Mouse (Mus musculus) lung, postnatal 0 days (tissue): ENCODE data around the gene Zfp385b. TPM values are rescaled to one million over a fixed set of nuclear protein-coding genes. Genes with fewer than 3 reads are reported as not detected.

Source experiments
- ATAC-seq: fragments of 200-750 bp; cut with Nextera tagmentation; 2 replicates; pipeline ENCODE4 v1.8.0; 2017; ENCODE audit warnings: moderate library complexity
- DNase-seq: peaks from one replicate; pipeline ENCODE4 v3.0.0-alpha.2; 2016; ENCODE audit warnings: low spot score
- H3K27ac ChIP-seq: fragments of 300-500 bp; sonication (generic); 2 replicates; pipeline ENCODE4 v1.5.1; 2014; ENCODE audit warnings: antibody characterized with exemption, mild to moderate bottlenecking, low read length, mixed read lengths
- H3K27me3 ChIP-seq: fragments of 300-500 bp; sonication (generic); replicated peaks from 2 replicates; pipeline ENCODE4 v1.6.1; 2014; ENCODE audit warnings: low read length, mixed read lengths; ENCODE audit not compliant: insufficient read depth
- H3K36me3 ChIP-seq: fragments of 300-500 bp; sonication (generic); 2 replicates; pipeline ENCODE4 v1.6.1; 2014; ENCODE audit warnings: low read length, mixed read lengths; ENCODE audit not compliant: insufficient read depth
- H3K4me1 ChIP-seq: fragments of 300-500 bp; sonication (generic); 2 replicates; pipeline ENCODE4 v1.6.1; 2014; ENCODE audit warnings: antibody characterized with exemption, low read depth, low read length, mixed read lengths; ENCODE audit not compliant: insufficient read depth
- H3K4me2 ChIP-seq: fragments of 300-500 bp; sonication (generic); replicated peaks from 2 replicates; pipeline ENCODE4 v1.6.1; 2014; ENCODE audit warnings: low read depth, mild to moderate bottlenecking, low read length, moderate library complexity, mixed read lengths
- H3K4me3 ChIP-seq: fragments of 300-500 bp; sonication (generic); 2 replicates; pipeline ENCODE4 v1.5.1; 2014; ENCODE audit warnings: low read depth, low read length
- H3K9ac ChIP-seq: fragments of 300-500 bp; sonication (generic); replicated peaks from 2 replicates; pipeline ENCODE4 v1.6.1; 2014; ENCODE audit warnings: low read depth, mild to moderate bottlenecking
- H3K9me3 ChIP-seq: fragments of 300-500 bp; sonication (generic); 2 replicates; pipeline ENCODE4 v1.6.1; 2016; ENCODE audit warnings: low read length, mixed read lengths
- CTCF ChIP-seq: IDR thresholded peaks from 2 replicates; pipeline ENCODE4 v1.5.1; 2016; ENCODE audit warnings: antibody characterized with exemption, mild to moderate bottlenecking
- EP300 ChIP-seq: IDR thresholded peaks from 2 replicates; pipeline ENCODE4 v1.6.1; 2016; ENCODE audit warnings: antibody characterized with exemption, mild to moderate bottlenecking, control low read depth
- WGBS: fragments of 180-500 bp; shearing (Covaris S2); extraction: QIAGEN DNeasy Blood & Tissue Kit; methylation state at CpG from one replicate; pipeline ENCODE4 v1.1.7; 2014; 5-methylcytosine and 5-hydroxymethylcytosine counted together
- polyA plus RNA-seq: library from polyadenylated mRNA; unstranded; fragments of >200 nt; fragmentation: Nextera tagmentation; extraction: Ambion mirVana; gene quantifications from 2 replicates; pipeline ENCODE4 v1.2.1, GENCODE M21; 2015

Zfp385b gene
- polyA plus RNA-seq, 1 experiment from 2014 or later, result 13.9 TPM

DNA sequence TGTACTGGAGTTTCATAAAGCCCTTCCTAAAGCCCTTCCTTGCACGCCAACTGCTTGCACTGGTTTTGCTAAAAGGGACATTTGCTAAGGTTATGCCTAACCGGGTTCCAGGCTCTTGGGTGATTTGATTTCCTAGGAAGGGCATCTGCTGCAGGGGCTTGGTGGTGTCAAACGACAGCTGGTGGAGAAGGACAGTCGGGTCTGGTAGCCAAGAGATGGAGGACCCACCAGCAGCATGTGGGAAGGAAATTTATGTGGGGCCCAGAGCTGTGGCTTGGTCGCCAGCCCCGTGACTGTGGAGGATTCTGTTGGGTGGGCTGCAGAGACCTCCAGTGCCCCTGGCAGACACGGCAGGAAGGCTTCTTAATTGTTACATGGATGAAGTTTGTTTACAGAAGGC is 348.7 kb downstream of the Zfp385b start:
- ATAC-seq, result no peak
- no peak for DNase-seq
- no peaks in the 10 kb centered on the region for H3K36me3 ChIP-seq
- H3K4me2 ChIP-seq, result no peak overlapping the region
- no peaks in the 10 kb centered on the region for H3K4me1 ChIP-seq
- no peaks in the 10 kb centered on the region for H3K9me3 ChIP-seq
- no peak overlapping the region for H3K4me3 ChIP-seq
- 55% methylated on average over 7 of the region's 7 CpGs for WGBS
- TF ChIP-seq EP300 (no peak), CTCF (no peak)
- H3K9ac ChIP-seq, result no peak overlapping the region
- H3K27me3 ChIP-seq, result no peaks in the 10 kb centered on the region
- no peak overlapping the region for H3K27ac ChIP-seq

- no peaks in the 10 kb centered on the region for H3K9me3 ChIP-seq
- no peak overlapping the region for H3K9ac ChIP-seq
- WGBS, result 51% methylated on average over 10 of the region's 10 CpGs
- H3K27ac ChIP-seq, result no peak overlapping the region
- H3K4me3 ChIP-seq, result no peak overlapping the region
- DNase-seq (no peak), ATAC-seq (no peak)
- no peaks in the 10 kb centered on the region for H3K27me3 ChIP-seq
- H3K36me3 ChIP-seq, result no peaks in the 10 kb centered on the region
- TF ChIP-seq CTCF, result no peak
- TF ChIP-seq EP300, result no peak
- no peak overlapping the region for H3K4me2 ChIP-seq
- no peaks in the 10 kb centered on the region for H3K4me1 ChIP-seq
Measured at GRCm38 (mm10) chr2:77461413-77461812, 358.0 kb downstream of the Zfp385b start.

DNA sequence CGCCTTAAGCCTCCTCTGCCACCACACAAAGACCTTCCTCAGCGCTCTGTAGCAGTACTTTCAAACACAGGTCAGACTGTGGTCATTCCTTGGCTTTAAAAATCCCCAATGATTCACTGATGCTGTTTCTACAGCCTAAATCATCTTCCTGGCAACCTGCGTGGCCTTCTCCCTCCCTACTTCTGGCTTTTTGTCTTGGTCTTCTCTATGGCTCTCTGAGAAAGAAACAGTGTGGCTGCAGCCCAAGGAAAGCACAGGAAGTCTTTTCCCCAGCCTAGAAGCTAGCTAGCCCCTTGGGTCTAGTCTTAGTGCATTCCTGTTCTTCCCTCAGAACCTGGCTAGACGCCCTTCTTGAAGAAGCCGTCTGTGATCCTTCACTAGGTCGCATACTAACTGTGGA is 359.4 kb downstream of the Zfp385b start:
- 64% methylated on average over 6 of the region's 6 CpGs for WGBS
- no peak for ATAC-seq
- H3K36me3 ChIP-seq, result no peaks in the 10 kb centered on the region
- H3K9ac ChIP-seq, result no peak overlapping the region
- no peak for DNase-seq
- TF ChIP-seq EP300 (no peak), CTCF (no peak)
- no peaks in the 10 kb centered on the region for H3K9me3 ChIP-seq
- H3K4me2 ChIP-seq, result no peak overlapping the region
- H3K27me3 ChIP-seq, result no peaks in the 10 kb centered on the region
- no peak overlapping the region for H3K4me3 ChIP-seq
- H3K27ac ChIP-seq, result no peak overlapping the region
- no peaks in the 10 kb centered on the region for H3K4me1 ChIP-seq

DNA sequence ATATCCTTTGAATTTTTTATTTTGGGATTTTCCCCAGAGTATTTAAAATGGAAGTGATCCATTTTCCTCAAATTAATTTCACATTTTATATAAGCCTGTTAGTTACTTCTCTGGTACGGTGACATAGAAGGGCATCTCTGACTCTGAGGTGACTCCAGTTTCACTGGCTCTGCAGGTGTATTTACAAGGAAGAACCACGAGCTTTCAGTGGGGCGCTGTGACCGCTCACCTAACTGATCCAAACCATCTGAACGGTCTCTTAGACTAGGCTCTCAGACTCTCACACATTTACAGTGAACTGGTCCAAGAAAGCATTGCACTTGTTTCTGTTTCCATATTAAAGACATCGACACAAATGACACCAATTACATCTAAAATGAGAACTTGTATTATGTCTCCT is 361.0 kb downstream of the Zfp385b start:
- H3K27me3 ChIP-seq, result no peaks in the 10 kb centered on the region
- H3K9me3 ChIP-seq, result no peaks in the 10 kb centered on the region
- ATAC-seq, result no peak
- H3K9ac ChIP-seq, result no peak overlapping the region
- no peaks in the 10 kb centered on the region for H3K36me3 ChIP-seq
- H3K4me2 ChIP-seq, result no peak overlapping the region
- 75% methylated on average over 6 of the region's 6 CpGs for WGBS
- H3K4me3 ChIP-seq, result no peak overlapping the region
- DNase-seq, result no peak
- TF ChIP-seq CTCF (no peak), EP300 (no peak)
- no peak overlapping the region for H3K27ac ChIP-seq
- H3K4me1 ChIP-seq, result 0 out of 2 replicates have a peak, but pooled peaks cover 2% of the 10 kb centered on the region

GRCm38 (mm10) chr2:77457120-77457519 is 362.3 kb downstream of the Zfp385b start:
- peak; percentile 52 for DNase-seq
- no peak overlapping the region for H3K27ac ChIP-seq

GRCm38 (mm10) chr2:77456602-77457001 is 362.8 kb downstream of the Zfp385b start:
- no peak for TF ChIP-seq EP300
- TF ChIP-seq CTCF, result peak; percentile 79
- no peak overlapping the region for H3K9ac ChIP-seq
- 35% methylated on average over 4 of the region's 4 CpGs for WGBS
- H3K36me3 ChIP-seq, result no peaks in the 10 kb centered on the region
- H3K4me1 ChIP-seq, result 0 out of 2 replicates have a peak, but pooled peaks cover 2% of the 10 kb centered on the region
- H3K27me3 ChIP-seq, result no peaks in the 10 kb centered on the region
- H3K9me3 ChIP-seq, result no peaks in the 10 kb centered on the region
- no peak overlapping the region for H3K27ac ChIP-seq
- DNase-seq (peak; percentile 64), ATAC-seq (0 out of 2 replicates have a peak, but pooled peaks have one; percentile 31)
- no peak overlapping the region for H3K4me3 ChIP-seq
- H3K4me2 ChIP-seq, result no peak overlapping the region

More at GRCm38 (mm10) chr2:77457120-77457519, 362.3 kb downstream of the Zfp385b start:
- no peaks in the 10 kb centered on the region for H3K9me3 ChIP-seq
- 21% methylated on average over 1 of the region's 1 CpGs for WGBS
- no peak overlapping the region for H3K4me3 ChIP-seq
- H3K27me3 ChIP-seq, result no peaks in the 10 kb centered on the region
- no peaks in the 10 kb centered on the region for H3K36me3 ChIP-seq
- TF ChIP-seq EP300 (0 out of 2 replicates have a peak, but pooled peaks have one; percentile 8), CTCF (no peak)
- H3K4me2 ChIP-seq, result no peak overlapping the region
- H3K9ac ChIP-seq, result no peak overlapping the region
- ATAC-seq, result peak; percentile 64
- H3K4me1 ChIP-seq, result 0 out of 2 replicates have a peak, but pooled peaks cover 2% of the 10 kb centered on the region
